Mouse (Mus musculus) fibroblast of lung, adult 2 months (primary cell): ENCODE measurements around the gene Ust.
A peak's percentile ranks its signal among the peaks of the same experiment; 100 is the strongest.

Experiments
- DNase-seq: peaks from one replicate; pipeline ENCODE4 v3.0.0-alpha.2; 2011; ENCODE audit warnings: low read depth

Ust gene

DNA sequence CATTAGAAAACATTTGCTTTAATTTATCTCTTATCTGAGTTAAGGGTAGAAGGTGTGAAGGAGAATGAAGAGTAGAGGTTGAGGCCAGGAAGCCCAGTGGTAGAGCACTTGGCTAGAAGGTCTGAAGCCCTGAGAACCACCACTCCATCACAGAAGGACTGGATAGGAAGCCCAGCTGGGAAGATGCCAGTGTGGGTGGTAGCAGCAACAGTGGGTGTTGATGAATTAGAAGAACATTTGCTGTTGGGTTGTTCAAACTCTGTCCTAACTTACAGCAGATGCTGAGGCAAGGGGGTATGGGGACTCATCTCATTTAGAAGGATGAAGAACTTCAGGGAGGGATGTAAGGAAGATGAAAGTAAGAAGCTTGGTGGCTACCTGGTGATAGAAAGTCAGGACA is 197.9 kb downstream of the Ust start:
- no peak for DNase-seq

DNA sequence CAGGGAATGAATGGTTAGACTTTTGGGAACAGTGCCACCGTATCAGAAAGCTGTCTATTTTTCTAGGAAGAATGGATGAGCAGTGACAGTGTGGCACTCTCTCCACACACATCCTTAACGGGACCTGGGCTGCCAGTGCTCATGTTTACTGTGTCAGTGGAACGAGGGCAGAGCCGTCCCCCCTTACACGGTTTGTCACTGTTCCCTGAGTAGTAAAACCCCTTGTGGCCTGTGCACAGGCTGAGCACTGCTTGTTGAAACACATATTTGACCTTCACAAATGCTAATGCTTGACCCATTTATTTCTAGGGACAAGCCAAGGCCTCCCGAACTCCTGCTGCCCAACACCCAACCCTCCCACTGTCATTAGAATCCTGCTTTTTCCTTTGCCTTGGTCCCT is 209.2 kb downstream of the Ust start:
- no peak for DNase-seq

DNA sequence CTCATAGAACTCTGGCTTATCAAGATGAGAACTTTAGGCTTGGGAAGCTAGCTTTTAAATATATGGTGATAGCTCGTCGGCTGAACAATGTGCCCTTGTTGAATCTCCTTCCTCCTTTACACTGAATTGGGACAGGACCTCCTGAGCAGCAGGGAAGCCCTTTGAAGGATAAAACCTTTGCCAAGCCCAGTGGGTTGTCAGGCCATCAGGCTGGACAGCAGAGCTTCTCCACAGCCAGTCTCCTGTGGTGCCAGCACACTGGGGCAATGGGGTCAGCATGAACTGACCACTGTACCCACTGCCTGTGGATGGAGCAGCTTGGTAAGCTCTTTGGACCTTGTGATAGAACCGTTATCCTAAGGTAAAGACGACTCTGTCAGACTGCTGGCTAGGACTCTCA is 214.4 kb downstream of the Ust start:
- DNase-seq = no peak

DNA sequence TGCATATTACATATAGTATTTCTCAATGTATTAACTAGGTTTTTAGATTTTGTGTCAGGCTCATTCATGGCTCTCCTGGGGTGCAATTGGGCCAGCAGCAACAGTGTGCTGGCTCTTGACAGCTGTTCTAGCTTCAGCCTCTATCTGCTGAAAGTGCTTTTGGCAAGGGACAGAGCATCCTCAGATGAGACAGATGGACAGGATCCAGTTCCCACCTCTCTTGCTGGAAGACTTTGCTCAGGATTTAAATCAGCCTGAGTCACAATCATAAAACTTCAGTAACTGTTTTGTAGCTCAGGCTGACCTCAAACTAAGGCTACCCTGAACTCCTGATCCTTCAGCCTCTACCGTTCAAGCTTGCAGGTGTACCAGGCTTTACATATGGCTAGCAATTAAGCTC is 219.5 kb downstream of the Ust start:
- DNase-seq = no peak

DNA sequence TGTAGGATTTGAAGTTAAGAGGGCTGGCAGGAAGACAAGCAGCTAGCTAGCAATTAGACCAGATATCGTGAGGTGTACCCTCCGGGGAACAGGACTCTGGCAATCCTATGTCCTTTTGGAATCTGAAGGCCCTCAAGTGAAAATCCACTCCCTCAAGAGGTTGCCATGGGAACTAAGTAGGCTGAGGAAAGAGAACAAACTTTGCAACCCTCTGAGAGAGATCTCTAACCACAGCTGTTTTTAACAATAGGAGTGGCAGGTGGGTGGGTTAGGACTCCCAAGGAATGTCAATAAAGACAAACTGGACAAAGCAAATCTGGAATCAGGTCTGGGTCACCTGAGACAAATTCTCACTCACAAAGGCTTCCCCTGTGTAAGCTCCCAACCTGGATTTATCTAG is 221.4 kb downstream of the Ust start:
- DNase-seq = no peak

DNA sequence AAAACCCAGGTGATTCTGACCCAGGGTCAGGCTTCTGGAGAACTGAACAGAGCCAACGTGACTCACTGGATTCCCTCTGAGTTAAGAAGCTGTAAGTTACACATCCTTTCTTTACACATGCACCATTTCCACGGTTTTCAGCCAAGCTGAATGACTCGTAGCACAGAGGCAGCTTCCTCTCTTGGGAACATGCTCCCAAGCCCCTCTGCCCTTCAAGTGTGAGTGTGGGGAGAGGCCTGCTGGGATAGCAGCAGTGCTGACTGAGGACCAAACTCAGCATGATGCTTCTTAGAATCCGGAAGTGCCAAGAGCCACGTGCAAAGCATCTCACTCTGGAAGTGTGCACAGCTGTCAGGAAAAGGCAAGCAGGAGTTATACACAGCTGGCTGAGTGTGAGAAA is 228.0 kb downstream of the Ust start:
- no peak for DNase-seq

DNA sequence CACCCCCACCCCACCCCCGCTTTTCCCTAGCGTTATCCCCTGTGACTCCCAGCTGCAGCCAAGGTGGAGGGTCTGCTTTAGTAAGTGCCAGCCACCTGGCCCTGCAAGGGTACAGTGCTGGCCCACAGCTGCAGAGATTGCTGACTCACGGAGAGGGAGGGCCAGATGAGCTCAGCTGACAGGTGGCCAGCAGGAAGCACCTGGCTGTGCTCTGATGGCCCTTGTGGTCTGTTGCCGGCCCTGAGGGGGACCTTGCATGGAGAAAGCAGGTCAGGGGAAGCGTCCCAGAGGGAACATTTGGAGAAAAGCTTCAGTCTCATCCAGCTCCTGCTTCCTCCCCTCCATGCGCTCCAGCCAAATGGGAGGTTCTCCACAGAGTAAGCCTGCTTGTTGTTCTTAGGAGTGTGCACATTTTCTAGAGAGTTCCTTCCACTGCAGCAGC is 231.3 kb downstream of the Ust start:
- no peak for DNase-seq

DNA sequence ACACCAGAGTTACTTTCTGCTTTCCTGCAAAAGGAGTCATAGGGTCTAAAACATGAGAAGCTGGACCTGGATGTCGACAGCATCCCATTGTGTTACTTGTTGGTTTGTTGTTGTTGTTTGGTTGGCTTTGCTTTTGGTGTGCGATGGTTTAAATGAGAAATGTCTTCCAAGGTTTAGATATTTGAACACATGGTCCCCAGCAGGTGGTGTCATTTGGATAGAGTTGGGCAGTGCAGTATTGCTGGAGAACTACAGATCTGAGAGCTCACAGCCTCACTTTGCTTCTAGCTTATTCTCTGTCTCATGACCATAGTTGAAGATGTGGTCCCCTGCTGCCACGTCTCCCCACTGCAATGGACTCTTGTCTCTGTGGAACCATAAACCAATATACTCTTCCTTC is 234.6 kb downstream of the Ust start:
- DNase-seq = no peak

DNA sequence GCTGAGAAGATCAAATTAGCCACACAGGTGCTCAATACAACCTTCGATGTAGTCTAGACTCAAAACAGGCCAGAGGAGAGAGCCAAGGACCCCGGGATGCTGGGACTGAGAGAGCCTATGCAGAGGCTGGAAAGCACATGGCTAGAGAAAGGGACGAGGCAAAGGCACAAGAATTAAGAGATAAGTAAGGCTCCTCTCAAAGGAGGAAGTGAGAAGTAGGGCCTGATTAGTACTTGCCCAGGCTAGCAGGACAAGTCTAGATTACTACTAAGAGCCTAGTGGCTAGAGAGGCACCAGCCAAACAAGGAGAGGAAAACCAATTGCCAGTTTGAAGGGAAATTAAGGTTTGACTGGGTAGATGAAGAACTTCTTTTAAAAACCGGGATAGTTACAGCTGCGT is 241.5 kb downstream of the Ust start:
- no peak for DNase-seq

DNA sequence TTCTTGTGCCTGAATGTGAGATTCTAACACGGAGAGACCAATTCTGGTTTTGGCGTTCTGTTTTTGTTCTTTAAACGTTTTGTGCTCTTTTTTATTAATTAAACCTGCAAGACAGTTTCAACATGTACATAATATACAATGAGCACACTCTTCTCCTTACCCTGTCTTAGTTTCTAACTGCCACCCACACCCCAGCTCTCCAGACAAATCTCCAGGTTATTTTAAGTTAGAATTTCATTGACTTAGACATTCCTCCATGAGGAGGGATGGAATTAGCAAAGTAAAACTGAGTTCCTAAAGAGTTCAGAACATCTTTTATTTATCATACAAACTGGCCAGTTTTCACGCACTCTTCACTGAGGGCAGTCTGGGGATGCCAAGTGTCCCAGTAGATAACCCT is 248.9 kb downstream of the Ust start:
- no peak for DNase-seq

DNA sequence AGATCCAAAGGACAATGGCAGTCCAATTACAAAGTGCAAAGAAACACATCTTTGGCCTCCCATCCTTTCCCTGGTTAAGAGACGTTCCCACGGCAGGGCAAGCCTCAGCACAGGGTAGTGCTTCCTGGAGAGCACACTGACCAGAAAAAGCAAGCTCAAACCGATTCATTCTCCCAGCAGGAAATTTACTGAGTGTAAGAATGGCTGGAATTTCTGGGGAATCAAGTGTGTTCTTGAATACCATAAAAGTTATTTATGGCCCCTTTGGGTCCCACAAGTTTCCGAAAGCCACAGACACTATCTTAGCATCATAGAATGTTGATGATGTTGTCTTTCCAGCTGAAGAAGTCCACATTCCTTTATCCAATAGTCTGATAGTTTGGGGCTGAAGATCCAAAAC is 258.9 kb downstream of the Ust start:
- DNase-seq = no peak

DNA sequence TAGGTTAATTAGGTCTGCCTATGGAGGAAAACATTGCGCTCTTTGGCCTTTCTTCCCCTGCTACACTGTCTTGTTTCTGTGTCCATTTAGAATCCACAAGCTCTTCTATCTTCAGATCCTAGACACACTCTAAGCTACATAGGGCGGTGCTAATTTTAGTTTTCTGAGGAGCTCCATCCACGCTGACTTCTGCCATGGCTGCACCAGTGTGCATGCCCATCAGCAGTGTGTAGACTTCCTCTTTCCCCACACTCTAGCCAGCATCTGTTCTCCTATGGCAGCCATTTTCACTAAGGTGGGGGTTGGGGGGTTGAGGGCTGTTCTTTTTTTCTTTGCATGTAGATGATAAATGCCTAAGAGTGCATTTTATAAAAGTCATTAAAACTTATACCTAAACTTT is 268.6 kb downstream of the Ust start:
- DNase-seq = no peak

DNA sequence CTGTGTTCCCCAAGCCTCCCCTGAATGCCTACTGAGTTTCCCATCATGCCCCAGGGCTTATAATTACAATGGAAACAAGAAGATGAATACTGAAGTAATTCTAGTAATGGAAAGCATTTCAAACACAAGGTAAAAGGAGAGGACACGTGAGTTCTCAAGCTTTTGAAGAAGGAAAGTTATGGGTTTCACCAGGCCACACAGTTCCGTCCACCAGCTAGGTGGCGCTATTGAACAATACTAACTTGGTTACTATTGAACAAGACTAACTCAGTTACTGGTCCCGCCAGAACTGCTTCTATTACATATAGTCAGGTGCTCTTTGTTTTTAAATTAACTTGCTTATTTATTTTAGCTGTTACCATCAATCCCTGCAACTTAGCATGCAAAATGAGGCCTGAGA is 276.3 kb downstream of the Ust start:
- peak; percentile 36 for DNase-seq

DNA sequence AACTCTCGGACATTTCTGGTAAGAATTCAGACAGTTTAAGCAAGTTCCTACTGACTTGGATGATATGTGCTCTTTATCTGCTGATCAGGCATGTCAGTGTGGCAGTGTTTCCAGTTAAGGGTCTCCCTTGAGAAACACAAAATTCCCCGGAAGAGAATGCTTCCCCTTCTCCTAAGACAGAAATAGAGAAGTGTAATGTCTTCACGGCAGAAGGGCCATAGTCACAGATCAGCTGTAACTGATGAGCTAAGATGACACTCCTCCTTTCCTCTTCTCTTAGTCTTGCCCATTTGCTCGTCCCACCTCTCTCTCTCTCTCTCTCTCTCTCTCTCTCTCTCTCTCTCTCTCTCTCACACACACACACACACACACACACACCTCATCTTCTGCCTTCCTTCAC is 277.9 kb downstream of the Ust start:
- DNase-seq = no peak

DNA sequence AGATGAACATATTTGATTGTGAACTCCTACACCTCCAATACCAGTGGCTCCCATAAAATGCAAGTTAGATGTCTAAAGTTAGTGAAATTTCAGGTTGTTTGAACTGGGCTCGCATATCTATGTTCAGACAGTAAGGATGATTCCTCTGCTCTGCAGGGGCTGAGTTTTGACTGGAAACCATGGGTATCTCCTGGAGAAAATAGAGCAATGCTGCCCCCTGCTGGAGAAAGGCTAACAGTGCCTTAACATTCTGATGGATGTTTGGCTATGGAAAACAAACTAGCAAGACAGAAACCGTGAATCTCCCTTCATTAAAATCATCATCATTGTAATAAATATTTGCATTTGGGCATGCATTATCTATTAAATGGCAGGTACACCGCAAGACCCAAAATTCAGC is 278.4 kb downstream of the Ust start:
- DNase-seq = peak; percentile 32

DNA sequence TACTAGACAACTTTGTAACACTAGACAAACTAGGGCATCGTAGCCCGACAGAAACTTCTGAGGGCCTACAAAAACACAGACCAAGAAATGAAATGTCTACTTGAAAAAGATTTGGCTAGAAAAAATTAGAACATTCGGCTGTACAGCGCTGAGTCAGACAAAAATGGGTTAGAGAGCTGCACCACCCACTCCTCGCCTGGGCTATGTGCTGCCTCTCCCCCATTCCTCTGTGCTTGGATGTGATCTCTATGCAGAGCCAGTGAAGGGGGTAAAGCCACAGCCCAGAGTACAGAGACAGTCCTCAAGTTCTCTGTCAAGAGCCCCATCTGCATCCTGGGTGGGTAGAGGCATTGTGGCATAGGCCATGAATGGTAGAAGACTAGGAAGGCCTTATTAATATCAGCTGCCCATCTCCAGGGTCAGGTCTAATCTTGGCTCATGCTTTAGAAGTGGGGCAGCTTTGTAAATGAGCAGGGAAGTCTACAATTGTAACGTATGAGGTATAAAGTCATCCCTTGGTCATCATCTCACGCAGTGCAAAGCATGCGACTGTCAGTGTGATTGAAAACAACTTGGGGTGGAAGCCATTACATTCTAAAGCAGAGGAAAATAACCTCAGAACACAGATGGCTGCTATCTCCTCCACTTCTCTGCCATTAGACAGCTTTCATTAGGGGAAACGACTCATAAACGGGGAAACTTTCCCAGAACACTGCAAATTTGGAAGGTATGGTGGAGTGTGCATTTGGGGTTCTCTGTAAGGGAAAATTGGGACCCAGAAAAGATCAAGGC is 281.6 kb downstream of the Ust start:
- no peak for DNase-seq

DNA sequence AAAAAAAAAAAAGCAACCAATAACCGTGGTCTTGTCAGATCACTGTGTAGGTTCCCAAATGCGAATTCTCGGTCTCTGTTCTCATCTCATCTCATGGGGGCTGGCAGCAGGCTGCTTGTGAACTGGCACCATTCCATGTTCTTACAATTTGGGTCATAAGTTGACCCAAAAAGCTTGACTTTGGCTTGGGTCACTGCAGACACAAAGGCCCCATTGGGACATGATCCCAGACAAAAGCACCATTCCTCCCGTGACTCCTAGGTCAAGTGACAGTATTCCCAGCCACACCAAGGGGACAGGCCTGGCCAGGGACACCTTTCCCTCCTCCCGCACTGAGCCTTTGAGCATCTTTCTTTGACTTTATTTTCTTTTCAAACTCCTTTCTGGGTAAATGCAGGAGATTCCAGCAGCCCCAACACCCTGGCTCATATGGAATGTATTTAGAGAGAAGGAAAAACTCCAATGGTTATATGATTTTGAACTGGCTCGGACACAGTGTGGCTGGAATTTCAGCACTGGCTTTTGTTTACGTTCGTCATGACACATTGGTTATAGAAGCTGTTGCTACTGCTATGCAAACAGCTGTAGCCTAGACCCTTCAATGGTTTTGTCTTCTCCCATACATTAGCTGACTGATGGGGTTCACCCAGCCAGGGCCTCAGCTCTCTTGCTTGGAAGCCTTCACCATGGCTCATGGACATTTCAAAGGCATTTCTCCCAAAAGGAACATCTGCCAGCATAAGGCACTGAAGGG is 285.3 kb downstream of the Ust start:
- no peak for DNase-seq

DNA sequence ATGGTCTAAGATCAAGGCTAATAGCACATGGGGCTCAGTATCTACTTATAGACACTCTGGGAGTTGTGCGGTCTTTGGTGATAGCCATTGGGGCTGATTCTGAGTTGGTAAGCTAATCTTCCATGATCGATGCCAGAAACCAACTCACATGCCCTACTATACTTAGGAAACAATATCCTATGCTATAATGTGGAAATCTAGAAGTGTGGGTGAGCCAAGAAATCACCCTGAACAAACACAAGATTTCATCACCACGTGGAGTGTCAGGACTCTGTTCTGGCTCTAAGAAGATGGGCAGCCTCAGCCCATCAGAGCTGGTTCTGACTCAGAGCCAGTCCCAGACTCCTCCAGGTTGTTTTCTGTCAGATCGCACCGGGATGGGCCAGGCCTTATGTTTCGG is 286.1 kb downstream of the Ust start:
- DNase-seq = no peak

DNA sequence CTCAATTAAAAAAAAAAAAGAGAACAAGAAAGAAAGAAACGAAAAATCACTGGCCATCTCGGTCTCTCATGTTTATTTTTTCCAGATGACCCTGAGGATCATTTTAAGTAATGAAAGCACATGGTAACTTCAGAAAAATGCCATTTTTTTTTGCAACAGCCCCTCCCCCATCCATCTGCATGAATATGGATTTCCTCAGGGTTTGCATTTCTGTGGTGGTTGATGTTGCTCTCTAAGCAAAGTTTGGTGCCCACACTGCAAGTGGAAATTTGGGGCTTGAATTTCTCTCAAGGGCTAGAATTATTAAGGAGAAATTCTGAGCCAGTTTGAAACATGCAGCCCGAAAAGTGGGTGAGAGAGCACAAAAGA is 290.3 kb downstream of the Ust start:
- no peak for DNase-seq

DNA sequence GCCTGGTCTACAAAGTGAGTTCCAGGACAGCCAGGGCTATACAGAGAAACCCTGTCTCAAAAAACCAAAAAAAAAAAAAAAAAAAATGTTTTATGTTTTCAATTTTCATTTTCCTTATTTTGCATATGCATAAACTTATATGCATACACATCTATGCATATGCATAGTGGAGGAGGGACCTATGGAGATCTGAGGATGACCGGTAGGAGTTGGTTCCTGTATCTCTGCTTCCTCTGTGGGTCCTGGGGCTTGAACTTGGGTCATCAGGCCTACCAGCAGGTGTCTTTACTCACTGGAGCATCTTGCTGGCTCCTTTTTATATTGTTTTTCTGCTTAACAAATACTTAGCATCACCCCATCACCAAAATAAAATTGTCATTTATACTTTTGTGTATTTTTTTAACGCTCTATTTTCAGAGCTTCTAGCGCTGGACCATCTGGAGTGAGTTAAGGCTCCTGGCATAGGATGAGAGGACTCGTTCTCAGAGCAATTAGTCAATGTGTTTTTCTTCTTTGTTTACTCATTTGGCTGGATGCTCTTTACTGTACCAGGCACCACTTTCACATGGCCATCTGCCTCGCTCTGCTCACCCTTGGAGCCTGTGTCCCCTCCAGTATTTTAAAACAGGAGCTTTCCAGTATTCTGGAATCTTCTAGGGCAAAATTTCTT is 290.8 kb downstream of the Ust start:
- DNase-seq = no peak

DNA sequence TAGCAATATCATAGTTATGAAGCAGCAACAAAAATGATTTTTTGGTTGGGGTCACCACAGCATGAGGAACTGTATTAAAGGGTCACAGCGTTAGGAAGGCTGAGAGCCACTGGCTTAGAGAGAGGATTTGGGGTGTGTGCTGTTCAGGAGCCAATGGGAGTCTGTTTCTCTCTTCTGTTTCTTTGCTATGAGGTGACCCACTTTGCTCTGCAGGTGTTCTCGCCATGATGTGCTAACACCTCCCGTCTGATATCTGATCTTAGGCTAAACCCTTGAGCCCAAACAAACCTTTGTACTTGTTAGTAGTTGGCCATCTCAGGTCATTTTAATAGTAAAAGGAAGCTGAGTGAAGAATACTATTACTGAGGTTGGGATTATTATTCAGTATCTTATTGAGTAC is 292.0 kb downstream of the Ust start:
- DNase-seq = no peak

DNA sequence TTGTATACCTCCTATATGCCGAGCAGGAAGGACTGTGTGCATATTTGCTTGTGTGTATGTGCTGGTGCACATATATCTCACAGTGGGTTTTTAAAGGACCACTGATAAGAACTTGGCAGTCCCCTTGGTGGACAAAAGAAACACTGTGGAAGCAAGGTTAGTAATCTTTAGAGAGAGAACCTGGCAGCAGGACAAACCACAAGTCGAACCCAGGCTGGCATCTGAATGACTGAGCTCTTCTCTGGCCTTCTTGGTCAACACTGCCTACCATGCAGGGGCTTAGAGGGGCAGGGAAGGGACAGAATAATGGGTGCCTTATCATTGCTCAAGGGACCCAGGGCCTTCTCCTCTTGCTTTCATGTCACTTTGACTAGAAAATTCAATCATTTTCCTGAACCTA is 294.0 kb downstream of the Ust start:
- no peak for DNase-seq

DNA sequence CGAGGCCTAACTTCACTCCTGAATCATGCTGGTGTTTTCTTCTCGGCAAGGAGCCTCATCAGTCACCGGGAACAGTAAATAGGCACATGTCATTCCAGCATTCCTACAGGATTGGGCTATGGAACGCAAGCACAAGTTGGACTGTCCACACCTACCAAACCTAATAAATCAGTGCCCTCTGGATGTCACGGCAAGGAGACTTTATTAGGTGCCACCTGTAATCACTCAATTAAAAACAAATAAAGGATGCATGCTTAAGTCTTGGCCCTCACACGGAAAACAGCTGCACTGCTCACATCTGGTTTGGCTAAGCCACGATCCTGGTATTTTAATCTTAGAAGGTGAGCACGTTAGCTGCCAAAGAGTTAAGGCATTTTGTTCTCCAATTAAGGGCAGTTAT is 294.6 kb downstream of the Ust start:
- DNase-seq = no peak
